Mouse (Mus musculus) Patski (cell line): Measurements from ENCODE around the gene Prdm5. TPM values are rescaled to one million over a fixed set of nuclear protein-coding genes. Genes with fewer than 3 reads are reported as not detected.

Experiments used
- ATAC-seq: fragments of 100-300 bp; one replicate; pipeline ENCODE4 v1.8.0; 2021
- CTCF ChIA-PET: fragments of 350-600 bp; sonication (Branson Sonifier 250); formaldehyde crosslinking; loops from one replicate; lab custom pipeline; 2022; ENCODE audit warnings: inconsistent platforms; lab: Charles Lee
- POLR2A ChIA-PET: fragments of 350-600 bp; sonication (Branson Sonifier 250); formaldehyde crosslinking; loops from one replicate; lab custom pipeline; 2022; ENCODE audit warnings: antibody characterized with exemption, inconsistent platforms; lab: Charles Lee
- DNase-seq: peaks from one replicate; pipeline ENCODE4 v3.0.0-alpha.2; 2011; ENCODE audit warnings: low read depth, low spot score
- H3K27me3 ChIP-seq: fragments of 371-371 bp; one replicate; pipeline ENCODE4 v1.5.1; 2021
- CTCF ChIP-seq: fragments of 100-300 bp; IDR thresholded peaks from one replicate; pipeline ENCODE4 v1.5.1; 2021
- in situ Hi-C: fragments of 300-500 bp; cut with MboI; formaldehyde crosslinking; loops from 3 replicates; pipeline ENCODE4 v1.11.1; 2018; ENCODE audit warnings: low pct_unique_long_range_greater_than_20kb, mixed read lengths
- polyA plus RNA-seq: library from polyadenylated mRNA; unstranded; gene quantifications from one replicate; pipeline ENCODE4 v1.2.3, GENCODE M21; 2021

Prdm5 gene
- polyA plus RNA-seq, 1 experiment from 2014 or later, result 10.9 TPM

DNA sequence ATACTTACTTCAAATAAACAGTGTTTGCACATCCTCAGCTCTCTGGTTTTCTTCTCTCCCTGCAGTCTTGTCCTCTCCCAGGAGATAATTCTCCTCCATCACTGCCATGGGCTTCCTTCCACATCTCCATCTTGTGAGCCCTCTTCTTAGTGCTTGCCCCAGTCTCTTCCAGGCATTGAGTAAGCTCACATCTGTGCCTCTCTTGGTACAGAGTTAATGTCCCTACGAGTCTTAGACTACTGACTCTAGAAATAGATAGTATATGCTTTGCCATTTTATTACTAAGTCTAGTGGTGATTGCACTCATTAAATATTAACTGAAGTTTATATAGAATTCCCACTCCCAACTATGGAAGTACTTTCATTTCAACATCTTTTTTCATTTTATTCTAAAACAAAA is 154.0 kb downstream of the Prdm5 start:
- POLR2A ChIA-PET, result no interaction called here
- in situ Hi-C loops, result no loop called here
- no peak for ATAC-seq
- CTCF ChIA-PET, result no interaction called here
- no peak for TF ChIP-seq CTCF
- no peak for DNase-seq
- no peaks in the 10 kb centered on the region for H3K27me3 ChIP-seq

- POLR2A ChIA-PET, result no interaction called here
- CTCF ChIA-PET, result no interaction called here
- TF ChIP-seq CTCF, result no peak
- DNase-seq (no peak), ATAC-seq (no peak)
- H3K27me3 ChIP-seq, result no peaks in the 10 kb centered on the region
- in situ Hi-C loops, result no loop called here
Measured at GRCm38 (mm10) chr6:65933177-65933576, 154.4 kb downstream of the Prdm5 start.

- no peaks in the 10 kb centered on the region for H3K27me3 ChIP-seq
- CTCF ChIA-PET, result interaction anchor here (0.6 kb wide), 1 partner anchor 19 kb away, joined by 3 read pairs; no protein-coding TSS in a partner anchor
- POLR2A ChIA-PET, result no interaction called here
- in situ Hi-C loops, result no loop called here
- no peak for ATAC-seq
- no peak for DNase-seq
- TF ChIP-seq CTCF, result no peak
Measured at GRCm38 (mm10) chr6:65935566-65936281, 156.9 kb downstream of the Prdm5 start.

DNA sequence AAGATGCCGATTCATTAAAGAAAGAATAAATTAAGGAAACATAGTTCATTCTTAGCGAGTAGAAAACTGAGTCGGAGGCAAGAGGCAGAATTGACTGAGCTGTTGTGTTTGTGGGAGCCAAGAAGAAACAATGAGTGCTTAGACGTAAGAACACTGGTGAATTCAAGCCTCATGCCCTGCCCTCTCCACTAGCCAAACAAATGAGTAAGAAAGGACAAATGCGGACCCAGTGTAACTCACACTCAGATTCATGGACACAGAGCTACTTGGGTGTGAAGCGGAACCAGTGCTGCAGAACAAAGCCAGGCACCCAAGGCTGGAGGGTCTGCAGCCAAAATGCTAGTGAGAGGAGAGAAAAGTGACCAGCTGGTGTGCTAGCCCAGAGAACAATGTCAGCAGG is 171.7 kb downstream of the Prdm5 start:
- DNase-seq, result no peak
- ChIA-PET POLR2A (no interaction called here), CTCF (no interaction called here)
- in situ Hi-C loops, result no loop called here
- H3K27me3 ChIP-seq, result peaks cover 26% of the 10 kb centered on the region
- no peak for TF ChIP-seq CTCF
- no peak for ATAC-seq

DNA sequence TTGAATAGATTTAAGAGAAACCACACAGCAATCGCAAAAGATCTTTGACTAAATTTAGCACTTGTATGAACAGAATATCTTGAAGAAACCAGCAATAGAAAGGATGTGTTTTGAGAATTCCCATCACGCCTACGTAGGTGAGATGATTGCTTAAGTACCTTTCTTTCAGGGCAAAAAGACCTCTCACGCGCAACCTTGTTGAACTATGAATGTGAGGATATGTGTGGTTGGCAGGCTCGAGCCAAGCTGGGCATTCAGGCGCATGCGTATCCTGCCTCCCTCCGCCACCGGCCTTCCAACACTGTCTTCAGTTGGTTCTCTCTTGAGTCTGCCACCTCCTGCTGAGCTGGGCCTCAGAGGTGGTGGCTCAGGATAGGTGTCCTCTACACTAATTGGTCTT is 173.5 kb downstream of the Prdm5 start, which contains the start of gene 4930544G11Rik:
4930544G11Rik (plus strand) TSS at position 301 of the 400 bp plus-strand sequence.
- in situ Hi-C loops, result no loop called here
- ATAC-seq (no peak), DNase-seq (no peak)
- ChIA-PET CTCF (interaction anchor here (1.0 kb wide), 1 partner anchor 9 kb away, joined by 3 read pairs; no protein-coding TSS in a partner anchor), POLR2A (no interaction called here)
- peaks cover 29% of the 10 kb centered on the region for H3K27me3 ChIP-seq
- no peak for TF ChIP-seq CTCF

- peak; percentile 3 for DNase-seq
- ChIA-PET POLR2A (no interaction called here), CTCF (no interaction called here)
- peaks cover 5% of the 10 kb centered on the region for H3K27me3 ChIP-seq
- in situ Hi-C loops, result no loop called here
- no peak for ATAC-seq
- no peak for TF ChIP-seq CTCF
Measured at GRCm38 (mm10) chr6:65969386-65970111, 190.8 kb downstream of the Prdm5 start.

DNA sequence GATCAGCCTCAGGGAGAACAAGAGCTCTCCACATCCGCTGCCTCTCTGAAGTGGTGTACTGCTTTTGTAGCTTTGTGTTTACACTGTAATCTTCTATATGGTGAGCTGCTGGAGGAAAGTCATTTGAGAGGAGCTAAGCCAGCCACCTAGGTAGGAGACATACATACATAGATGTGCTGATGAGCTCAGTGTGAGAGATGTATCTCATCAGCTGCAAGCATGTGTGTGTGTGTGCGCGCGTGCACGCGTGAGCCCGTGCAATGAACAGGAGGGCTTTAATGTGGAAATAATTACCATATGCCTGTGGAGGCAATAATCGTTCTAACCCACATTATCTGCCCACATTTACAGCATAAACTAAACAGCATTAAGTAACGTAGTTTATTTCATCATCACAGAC is 191.6 kb downstream of the Prdm5 start:
- in situ Hi-C loops, result no loop called here
- no peak for DNase-seq
- POLR2A ChIA-PET, result no interaction called here
- CTCF ChIA-PET, result no interaction called here
- TF ChIP-seq CTCF, result no peak
- peaks cover 5% of the 10 kb centered on the region for H3K27me3 ChIP-seq
- ATAC-seq, result no peak

Other genes starting within 250 kb of the Prdm5 start
- not detected for gene Ndnf, start 107.4 kb upstream of the Prdm5 start, polyA plus RNA-seq
- not detected for gene 4930544G11Rik, start 173.6 kb downstream of the Prdm5 start, polyA plus RNA-seq